Mouse (Mus musculus): Measurements from ENCODE around the gene Mtfmt. TPM values are rescaled to one million over a fixed set of nuclear protein-coding genes. Genes with fewer than 3 reads are reported as not detected.

The Mtfmt gene
- polyA plus RNA-seq, 1 experiment from 2014 or later = 6.2 TPM

- Histone ChIP-seq H3K4me3 (replicated peaks) (no peak overlapping the region), H3K9ac (no peak overlapping the region), H3K9me3 (replicated peaks) (no peaks in the 10 kb centered on the region), H3K27me3 (0 out of 2 replicates have a peak, but pooled peaks cover 4% of the 10 kb centered on the region), H3K4me1 (replicated peaks) (no peaks in the 10 kb centered on the region), H3K4me2 (no peak overlapping the region), H3K36me3 (replicated peaks) (no peaks in the 10 kb centered on the region), H3K27ac (replicated peaks) (no peak overlapping the region)
- WGBS (ENCODE audit: insufficient replicate concordance) = 52% methylated on average over 15 of the region's 15 CpGs
- no peak for ATAC-seq (ENCODE audit: insufficient read depth)
Observed at GRCm38 (mm10) chr9:65404331-65405183, 31.0 kb upstream of the Mtfmt start.

GRCm38 (mm10) chr9:65405184-65405449 is 30.5 kb upstream of the Mtfmt start:
- no peak for ATAC-seq (ENCODE audit: insufficient read depth)
- no peak overlapping the region for H3K4me2 ChIP-seq
- no peak overlapping the region for H3K27ac ChIP-seq (replicated peaks)
- H3K9ac ChIP-seq = no peak overlapping the region
- H3K9me3 ChIP-seq (replicated peaks) = no peaks in the 10 kb centered on the region
- no peaks in the 10 kb centered on the region for H3K4me1 ChIP-seq (replicated peaks)
- H3K4me3 ChIP-seq (replicated peaks) = no peak overlapping the region
- H3K27me3 ChIP-seq = no peaks in the 10 kb centered on the region
- no peaks in the 10 kb centered on the region for H3K36me3 ChIP-seq (replicated peaks)
- WGBS (ENCODE audit: insufficient replicate concordance) = 56% methylated on average over 2 of the region's 2 CpGs

- no peaks in the 10 kb centered on the region for H3K9me3 ChIP-seq (replicated peaks)
- H3K27me3 ChIP-seq = no peaks in the 10 kb centered on the region
- no peaks in the 10 kb centered on the region for H3K36me3 ChIP-seq (replicated peaks)
- H3K27ac ChIP-seq (replicated peaks) = no peak overlapping the region
- no peak overlapping the region for H3K4me2 ChIP-seq
- no peak overlapping the region for H3K4me3 ChIP-seq (replicated peaks)
- H3K9ac ChIP-seq = no peak overlapping the region
- no peak for ATAC-seq (ENCODE audit: insufficient read depth)
- H3K4me1 ChIP-seq (replicated peaks) = no peaks in the 10 kb centered on the region
- WGBS (ENCODE audit: insufficient replicate concordance) = 65% methylated on average over 5 of the region's 5 CpGs
Observed at GRCm38 (mm10) chr9:65407327-65407726, 28.3 kb upstream of the Mtfmt start.

GRCm38 (mm10) chr9:65407861-65408260 is 27.7 kb upstream of the Mtfmt start:
- Histone ChIP-seq H3K36me3 (replicated peaks) (no peaks in the 10 kb centered on the region), H3K27me3 (no peaks in the 10 kb centered on the region), H3K27ac (replicated peaks) (no peak overlapping the region), H3K4me1 (replicated peaks) (no peaks in the 10 kb centered on the region), H3K9ac (no peak overlapping the region), H3K4me3 (replicated peaks) (no peak overlapping the region), H3K9me3 (replicated peaks) (no peaks in the 10 kb centered on the region), H3K4me2 (no peak overlapping the region)
- no peak for ATAC-seq (ENCODE audit: insufficient read depth)
- WGBS (ENCODE audit: insufficient replicate concordance) = 49% methylated on average over 3 of the region's 3 CpGs

GRCm38 (mm10) chr9:65408871-65409295 is 26.7 kb upstream of the Mtfmt start:
- Histone ChIP-seq H3K4me1 (replicated peaks) (no peaks in the 10 kb centered on the region), H3K9me3 (replicated peaks) (no peaks in the 10 kb centered on the region), H3K4me2 (no peak overlapping the region), H3K27me3 (no peaks in the 10 kb centered on the region), H3K27ac (replicated peaks) (no peak overlapping the region), H3K9ac (no peak overlapping the region), H3K36me3 (replicated peaks) (no peaks in the 10 kb centered on the region), H3K4me3 (replicated peaks) (no peak overlapping the region)
- WGBS (ENCODE audit: insufficient replicate concordance) = 57% methylated on average over 5 of the region's 5 CpGs
- ATAC-seq (ENCODE audit: insufficient read depth) = no peak

GRCm38 (mm10) chr9:65410378-65410777 is 25.2 kb upstream of the Mtfmt start:
- no peak overlapping the region for H3K4me3 ChIP-seq (replicated peaks)
- no peaks in the 10 kb centered on the region for H3K36me3 ChIP-seq (replicated peaks)
- ATAC-seq (ENCODE audit: insufficient read depth) = no peak
- H3K27me3 ChIP-seq = no peaks in the 10 kb centered on the region
- WGBS (ENCODE audit: insufficient replicate concordance) = 79% methylated on average over 8 of the region's 8 CpGs
- H3K9me3 ChIP-seq (replicated peaks) = no peaks in the 10 kb centered on the region
- no peak overlapping the region for H3K27ac ChIP-seq (replicated peaks)
- no peaks in the 10 kb centered on the region for H3K4me1 ChIP-seq (replicated peaks)
- no peak overlapping the region for H3K4me2 ChIP-seq
- no peak overlapping the region for H3K9ac ChIP-seq

- Histone ChIP-seq H3K27me3 (no peaks in the 10 kb centered on the region), H3K4me2 (no peak overlapping the region), H3K9me3 (replicated peaks) (no peaks in the 10 kb centered on the region), H3K4me1 (replicated peaks) (no peaks in the 10 kb centered on the region), H3K9ac (no peak overlapping the region), H3K36me3 (replicated peaks) (no peaks in the 10 kb centered on the region), H3K27ac (replicated peaks) (no peak overlapping the region), H3K4me3 (replicated peaks) (no peak overlapping the region)
- ATAC-seq (ENCODE audit: insufficient read depth) = no peak
- WGBS (ENCODE audit: insufficient replicate concordance) = 44% methylated on average over 3 of the region's 3 CpGs
Observed at GRCm38 (mm10) chr9:65411326-65411725, 24.3 kb upstream of the Mtfmt start.

- no peaks in the 10 kb centered on the region for H3K27me3 ChIP-seq
Observed at GRCm38 (mm10) chr9:65417738-65418137, 17.8 kb upstream of the Mtfmt start.

GRCm38 (mm10) chr9:65419633-65420032 is 15.9 kb upstream of the Mtfmt start:
- no peak for ATAC-seq (ENCODE audit: insufficient read depth)
- Histone ChIP-seq H3K27ac (replicated peaks) (no peak overlapping the region), H3K9me3 (replicated peaks) (no peaks in the 10 kb centered on the region), H3K27me3 (no peaks in the 10 kb centered on the region), H3K4me1 (replicated peaks) (no peaks in the 10 kb centered on the region), H3K36me3 (replicated peaks) (no peaks in the 10 kb centered on the region), H3K9ac (no peak overlapping the region), H3K4me3 (replicated peaks) (no peak overlapping the region), H3K4me2 (no peak overlapping the region)
- WGBS (ENCODE audit: insufficient replicate concordance) = 54% methylated on average over 3 of the region's 3 CpGs

More at GRCm38 (mm10) chr9:65417738-65418137, 17.8 kb upstream of the Mtfmt start:
- Histone ChIP-seq H3K4me2 (no peak overlapping the region), H3K4me1 (replicated peaks) (no peaks in the 10 kb centered on the region), H3K4me3 (replicated peaks) (no peak overlapping the region), H3K27ac (replicated peaks) (no peak overlapping the region), H3K9ac (no peak overlapping the region), H3K36me3 (replicated peaks) (no peaks in the 10 kb centered on the region), H3K9me3 (replicated peaks) (no peaks in the 10 kb centered on the region)
- ATAC-seq (ENCODE audit: insufficient read depth) = no peak
- 69% methylated on average over 3 of the region's 3 CpGs for WGBS (ENCODE audit: insufficient replicate concordance)

GRCm38 (mm10) chr9:65422760-65423501 is 12.7 kb upstream of the Mtfmt start, which contains the start of gene Slc51b:
TSS of gene Slc51b (minus strand) at chr9:65422955.
- H3K27ac ChIP-seq (replicated peaks) = no peak within 1 kb of the TSS
- H3K27me3 ChIP-seq = no peaks in the 10 kb centered on the region
- H3K9ac ChIP-seq = no peak within 1 kb of the TSS
- no peak within 1 kb of the TSS for H3K4me3 ChIP-seq (replicated peaks)
- ATAC-seq (ENCODE audit: insufficient read depth) = no peak
- no peaks in the 10 kb centered on the region for H3K36me3 ChIP-seq (replicated peaks)
- H3K9me3 ChIP-seq (replicated peaks) = no peaks in the 10 kb centered on the region
- 64% methylated on average over 11 of the region's 11 CpGs for WGBS (ENCODE audit: insufficient replicate concordance)
- no peaks in the 10 kb centered on the region for H3K4me1 ChIP-seq (replicated peaks)
- no peak within 1 kb of the TSS for H3K4me2 ChIP-seq

GRCm38 (mm10) chr9:65424393-65424792 is 11.2 kb upstream of the Mtfmt start:
- Histone ChIP-seq H3K9me3 (replicated peaks) (no peaks in the 10 kb centered on the region), H3K27ac (replicated peaks) (no peak overlapping the region), H3K4me2 (no peak overlapping the region), H3K9ac (no peak overlapping the region), H3K4me3 (replicated peaks) (no peak overlapping the region), H3K4me1 (replicated peaks) (no peaks in the 10 kb centered on the region), H3K36me3 (replicated peaks) (no peaks in the 10 kb centered on the region), H3K27me3 (no peaks in the 10 kb centered on the region)
- no peak for ATAC-seq (ENCODE audit: insufficient read depth)
- 9% methylated on average over 3 of the region's 3 CpGs for WGBS (ENCODE audit: insufficient replicate concordance)
